Mouse (Mus musculus) MEL (cell line): ENCODE data around the gene Neurl4. TPM values are rescaled to one million over a fixed set of nuclear protein-coding genes. Genes with fewer than 3 reads are reported as not detected.

Source experiments
- DNase-seq: peaks from one replicate; pipeline ENCODE4 v3.0.0; 2011; ENCODE audit warnings: low read depth, low spot score
- H3K27ac ChIP-seq: 2 replicates; pipeline ENCODE4 v1.5.1; 2012; ENCODE audit warnings: low read depth, mild to moderate bottlenecking, control low read depth, low read length, moderate library complexity; ENCODE audit not compliant: control insufficient read depth
- H3K27me3 ChIP-seq, 2 experiments: fragments of 150-350 bp in 1 of 2; sonication (generic) in 1 of 2; 2 replicates each; pipeline ENCODE4 v1.6.1; 2012; ENCODE audit warnings: low read length in 2 of 2, mild to moderate bottlenecking in 2 of 2, improper control_type of control experiment in 1 of 2, moderate library complexity in 1 of 2; ENCODE audit not compliant: insufficient read depth in 2 of 2, control insufficient read depth in 1 of 2
- H3K36me3 ChIP-seq, 2 experiments: 2 replicates each; pipeline ENCODE4 v1.6.1; 2012 to 2014; ENCODE audit warnings: low read length in 2 of 2, improper control_type of control experiment in 1 of 2, inconsistent platforms in 1 of 2, mild to moderate bottlenecking in 1 of 2; ENCODE audit not compliant: insufficient read depth in 2 of 2, control insufficient read depth in 1 of 2
- H3K4me1 ChIP-seq, 2 experiments: fragments of 150-350 bp in 1 of 2; sonication (generic) in 1 of 2; 2 replicates each; pipeline ENCODE4 v1.6.1; 2012; ENCODE audit warnings: low read length in 2 of 2, improper control_type of control experiment in 1 of 2, mild to moderate bottlenecking in 1 of 2; ENCODE audit not compliant: insufficient read depth in 2 of 2, control insufficient read depth in 1 of 2
- H3K4me3 ChIP-seq, 2 experiments: fragments of 150-350 bp in 1 of 2; sonication (generic) in 1 of 2; 2 replicates each; pipeline ENCODE4 v1.5.1; 2012; ENCODE audit warnings: low read depth in 2 of 2, low read length in 2 of 2, mild to moderate bottlenecking in 2 of 2, moderate library complexity in 2 of 2, control low read depth in 1 of 2, improper control_type of control experiment in 1 of 2; ENCODE audit not compliant: control insufficient read depth in 1 of 2, insufficient read depth in 1 of 2
- H3K79me2 ChIP-seq: 2 replicates; pipeline ENCODE4 v1.6.1; 2012; ENCODE audit warnings: mild to moderate bottlenecking, low read length, moderate library complexity; ENCODE audit not compliant: control insufficient read depth, poor library complexity, insufficient read depth
- H3K9ac ChIP-seq: 2 replicates; pipeline ENCODE4 v1.6.1; 2012; ENCODE audit warnings: low read depth, mild to moderate bottlenecking, control low read depth, low read length, moderate library complexity; ENCODE audit not compliant: control insufficient read depth, poor library complexity, severe bottlenecking
- H3K9me3 ChIP-seq: fragments of 150-350 bp; sonication (generic); replicated peaks from 2 replicates; pipeline ENCODE4 v1.6.1; 2012; ENCODE audit warnings: mild to moderate bottlenecking, low read length, improper control_type of control experiment, moderate library complexity; ENCODE audit not compliant: insufficient read depth
- BHLHE40 ChIP-seq: IDR thresholded peaks from 2 replicates; pipeline ENCODE4 v1.6.1; 2012; ENCODE audit warnings: low read depth, mild to moderate bottlenecking, inconsistent platforms, low read length, improper control_type of control experiment, borderline replicate concordance
- CHD1 ChIP-seq: IDR thresholded peaks from 2 replicates; pipeline ENCODE4 v1.6.1; 2012; ENCODE audit warnings: low read depth, mild to moderate bottlenecking, inconsistent platforms, low read length, improper control_type of control experiment
- CHD2 ChIP-seq: IDR thresholded peaks from 2 replicates; pipeline ENCODE4 v1.6.1; 2011; ENCODE audit warnings: low read length, improper control_type of control experiment
- CTCF ChIP-seq, 3 experiments: IDR thresholded peaks in 2 of 3; conservative IDR thresholded peaks in 1 of 3; 2 replicates each; pipeline ENCODE4 v1.5.1; 2011 to 2012; ENCODE audit warnings: low read length in 3 of 3, low read depth in 2 of 3, mild to moderate bottlenecking in 2 of 3, improper control_type of control experiment in 1 of 3, inconsistent platforms in 1 of 3, mixed read lengths in 1 of 3, moderate library complexity in 1 of 3; ENCODE audit not compliant: control insufficient read depth in 1 of 3, insufficient read depth in 1 of 3, poor library complexity in 1 of 3, severe bottlenecking in 1 of 3
- E2F4 ChIP-seq: IDR thresholded peaks from 2 replicates; pipeline ENCODE4 v1.6.1; 2011; ENCODE audit warnings: low read depth, low read length, improper control_type of control experiment, borderline replicate concordance
- ELF1 ChIP-seq: IDR thresholded peaks from 2 replicates; pipeline ENCODE4 v1.6.1; 2014; ENCODE audit warnings: low read depth, mild to moderate bottlenecking, inconsistent platforms, low read length, improper control_type of control experiment, moderate library complexity
- EP300 ChIP-seq, 2 experiments: IDR thresholded peaks; 2 replicates each; pipeline ENCODE4 v1.6.1; 2011; ENCODE audit warnings: improper control_type of control experiment in 2 of 2, low read length in 2 of 2, low read depth in 1 of 2, mild to moderate bottlenecking in 1 of 2
- ETS1 ChIP-seq: IDR thresholded peaks from 2 replicates; pipeline ENCODE4 v1.6.1; 2012; ENCODE audit warnings: low read depth, mild to moderate bottlenecking, inconsistent platforms, low read length, improper control_type of control experiment, moderate library complexity
- GABPA ChIP-seq: IDR thresholded peaks from 2 replicates; pipeline ENCODE4 v1.6.1; 2012; ENCODE audit warnings: low read depth, mild to moderate bottlenecking, inconsistent platforms, low read length, improper control_type of control experiment, moderate library complexity
- GATA1 ChIP-seq: IDR thresholded peaks from 2 replicates; pipeline ENCODE4 v1.6.1; 2011; ENCODE audit warnings: low read depth, low read length, improper control_type of control experiment
- HCFC1 ChIP-seq: IDR thresholded peaks from 2 replicates; pipeline ENCODE4 v1.6.1; 2012; ENCODE audit warnings: low read depth, mild to moderate bottlenecking, inconsistent platforms, low read length, improper control_type of control experiment, moderate library complexity
- JUND ChIP-seq: IDR thresholded peaks from 2 replicates; pipeline ENCODE4 v1.6.1; 2011; ENCODE audit warnings: low read depth, mild to moderate bottlenecking, improper control_type of control experiment, low read length
- MAFK ChIP-seq: IDR thresholded peaks from 2 replicates; pipeline ENCODE4 v1.6.1; 2011; ENCODE audit warnings: low read depth, mild to moderate bottlenecking, low read length, improper control_type of control experiment, borderline replicate concordance
- MAX ChIP-seq: IDR thresholded peaks from 2 replicates; pipeline ENCODE4 v1.6.1; 2011; ENCODE audit warnings: low read length, improper control_type of control experiment
- MAZ ChIP-seq: IDR thresholded peaks from 2 replicates; pipeline ENCODE4 v1.6.1; 2012; ENCODE audit warnings: low read depth, mild to moderate bottlenecking, inconsistent platforms, low read length, improper control_type of control experiment
- MEF2A ChIP-seq: IDR thresholded peaks from 2 replicates; pipeline ENCODE4 v1.6.1; 2014; ENCODE audit warnings: low read depth, mild to moderate bottlenecking, inconsistent platforms, low read length, improper control_type of control experiment; ENCODE audit not compliant: poor library complexity, insufficient replicate concordance, severe bottlenecking; ENCODE audit errors: extremely low read depth
- MXI1 ChIP-seq: IDR thresholded peaks from 2 replicates; pipeline ENCODE4 v1.6.1; 2011; ENCODE audit warnings: mild to moderate bottlenecking, low read depth, low read length, improper control_type of control experiment
- MYC ChIP-seq: IDR thresholded peaks from 2 replicates; pipeline ENCODE4 v1.6.1; 2011; ENCODE audit warnings: low read depth, mild to moderate bottlenecking, low read length, improper control_type of control experiment, moderate library complexity
- NELFE ChIP-seq: IDR thresholded peaks from 2 replicates; pipeline ENCODE4 v1.6.1; 2011; ENCODE audit warnings: low read depth, low read length, improper control_type of control experiment
- NRF1 ChIP-seq: IDR thresholded peaks from 2 replicates; pipeline ENCODE4 v1.6.1; 2014; ENCODE audit warnings: low read depth, mild to moderate bottlenecking, inconsistent platforms, low read length, improper control_type of control experiment, moderate library complexity; ENCODE audit not compliant: poor library complexity, insufficient read depth, severe bottlenecking
- POLR2A ChIP-seq, 2 experiments: IDR thresholded peaks; 2 replicates each; pipeline ENCODE4 v1.6.1; 2011 to 2012; ENCODE audit warnings: low read length in 2 of 2, mild to moderate bottlenecking in 2 of 2, control low read depth in 1 of 2, improper control_type of control experiment in 1 of 2, low read depth in 1 of 2, moderate library complexity in 1 of 2; ENCODE audit not compliant: control insufficient read depth in 1 of 2, insufficient read depth in 1 of 2, poor library complexity in 1 of 2
- POLR2AphosphoS2 ChIP-seq: IDR thresholded peaks from 2 replicates; pipeline ENCODE4 v1.6.1; 2011; ENCODE audit warnings: low read length, improper control_type of control experiment
- POLR2AphosphoS5 ChIP-seq: IDR thresholded peaks from 2 replicates; pipeline ENCODE4 v1.6.1; 2012; ENCODE audit warnings: low read depth, borderline replicate concordance, mild to moderate bottlenecking, inconsistent platforms, low read length, moderate library complexity, mixed read lengths
- RAD21 ChIP-seq: IDR thresholded peaks from 2 replicates; pipeline ENCODE4 v1.6.1; 2011; ENCODE audit warnings: mild to moderate bottlenecking, low read depth, low read length, improper control_type of control experiment
- RCOR1 ChIP-seq: IDR thresholded peaks from 2 replicates; pipeline ENCODE4 v1.6.1; 2012; ENCODE audit warnings: low read depth, mild to moderate bottlenecking, inconsistent platforms, low read length, improper control_type of control experiment
- SIN3A ChIP-seq: IDR thresholded peaks from 2 replicates; pipeline ENCODE4 v1.6.1; 2012; ENCODE audit warnings: low read length, improper control_type of control experiment, inconsistent platforms
- TAL1 ChIP-seq: IDR thresholded peaks from 2 replicates; pipeline ENCODE4 v1.6.1; 2012; ENCODE audit warnings: mild to moderate bottlenecking, inconsistent platforms, low read length, moderate library complexity, mixed read lengths
- TBP ChIP-seq: IDR thresholded peaks from 2 replicates; pipeline ENCODE4 v1.8.0; 2011; ENCODE audit warnings: low read depth, low read length, improper control_type of control experiment
- TCF12 ChIP-seq: IDR thresholded peaks from 2 replicates; pipeline ENCODE4 v1.6.1; 2014; ENCODE audit warnings: low read depth, mild to moderate bottlenecking, inconsistent platforms, low read length, improper control_type of control experiment, moderate library complexity
- UBTF ChIP-seq: IDR thresholded peaks from 2 replicates; pipeline ENCODE4 v1.6.1; 2012; ENCODE audit warnings: low read depth, mild to moderate bottlenecking, inconsistent platforms, low read length, improper control_type of control experiment, moderate library complexity, borderline replicate concordance; ENCODE audit not compliant: insufficient read depth
- USF1 ChIP-seq: IDR thresholded peaks from 2 replicates; pipeline ENCODE4 v1.6.1; 2014; ENCODE audit warnings: low read depth, mild to moderate bottlenecking, inconsistent platforms, low read length, improper control_type of control experiment, moderate library complexity
- USF2 ChIP-seq, 2 experiments: IDR thresholded peaks; 2 replicates each; pipeline ENCODE4 v1.6.1; 2011 to 2012; ENCODE audit warnings: improper control_type of control experiment in 2 of 2, low read length in 2 of 2, borderline replicate concordance in 1 of 2, inconsistent platforms in 1 of 2, low read depth in 1 of 2, mild to moderate bottlenecking in 1 of 2; ENCODE audit not compliant: insufficient read depth in 1 of 2
- ZC3H11A ChIP-seq: IDR thresholded peaks from 2 replicates; pipeline ENCODE4 v1.6.1; 2012; ENCODE audit warnings: low read depth, mild to moderate bottlenecking, inconsistent platforms, low read length, improper control_type of control experiment
- ZKSCAN1 ChIP-seq: IDR thresholded peaks from 2 replicates; pipeline ENCODE4 v1.6.1; 2012; ENCODE audit warnings: low read depth, mild to moderate bottlenecking, inconsistent platforms, low read length, improper control_type of control experiment, moderate library complexity
- ZMIZ1 ChIP-seq: IDR thresholded peaks from 2 replicates; pipeline ENCODE4 v1.6.1; 2012; ENCODE audit warnings: low read depth, mild to moderate bottlenecking, inconsistent platforms, low read length, improper control_type of control experiment, moderate library complexity
- ZNF384 ChIP-seq: IDR thresholded peaks from 2 replicates; pipeline ENCODE4 v1.6.1; 2012; ENCODE audit warnings: low read depth, mild to moderate bottlenecking, inconsistent platforms, low read length, improper control_type of control experiment
- polyA plus RNA-seq, 2 experiments: library from polyadenylated mRNA; stranded (reverse) in 1 of 2; unstranded in 1 of 2; fragments of >175 nt in 1 of 2; fragments of >200 nt in 1 of 2; gene quantifications; 2 replicates each; pipeline versions ENCODE4 v1.2.1 to v1.2.4; 2012; ENCODE audit warnings: low replicate concordance in 2 of 2, low read depth in 1 of 2; ENCODE audit not compliant: insufficient read length in 2 of 2, insufficient read depth in 1 of 2, missing spikeins in 1 of 2
- total RNA-seq: library from RNA; depleted of rRNA; stranded (reverse); fragments of 300-350 nt; gene quantifications from 2 replicates; pipeline ENCODE4 v1.2.3, GENCODE M21; 2012

Neurl4 gene
- total and polyA plus RNA-seq, 3 experiments: 50.9 to 58.0 TPM; not detected in 1

- H3K27me3 ChIP-seq: no peaks in the 10 kb centered on the region
- H3K9me3 ChIP-seq: no peaks in the 10 kb centered on the region
- H3K79me2 ChIP-seq: no peaks in the 10 kb centered on the region
- H3K36me3 ChIP-seq: peaks cover 0 to 33% of the 10 kb centered on the region in 2 experiments; a peak in 2 of 4 replicates
- peaks cover 6 to 33% of the 10 kb centered on the region in 2 experiments; a peak in 3 of 4 replicates for H3K4me1 ChIP-seq
- no peak overlapping the region for H3K4me3 ChIP-seq
- DNase-seq: peak; percentile 87
- H3K27ac ChIP-seq: peak overlapping the region; percentile 74
- no peak overlapping the region for H3K9ac ChIP-seq
- TF ChIP-seq EP300 (IDR thresholded peaks at IDR 0.05; ENCODE audit: low read depth in 1 of 2, low read length in 2 of 2): peak; percentile 74 to 94
- no peak for TF ChIP-seq ZMIZ1
- peak; percentile 67 for TF ChIP-seq HCFC1
- TF ChIP-seq ZC3H11A: 0 out of 2 replicates have a peak, but pooled peaks have one; percentile 12
- peak; percentile 99 for TF ChIP-seq GATA1
- no peak for TF ChIP-seq CTCF (IDR thresholded peaks at IDR 0.05 in 2 of 3, conservative IDR thresholded peaks at IDR 0.05 in 1 of 3; ENCODE audit: control insufficient read depth in 1 of 3, insufficient read depth in 1 of 3, low read depth in 2 of 3, low read length in 3 of 3, poor library complexity in 1 of 3, severe bottlenecking in 1 of 3)
- peak; percentile 72; the same call in 1 of the 2 replicates for TF ChIP-seq MAZ
- peak; percentile 33; the same call in 1 of the 2 replicates for TF ChIP-seq NELFE
- peak in 1 of 2 experiments; percentile 29; a peak in 1 of 4 replicates for TF ChIP-seq POLR2A (IDR thresholded peaks at IDR 0.05; ENCODE audit: control insufficient read depth in 1 of 2, insufficient read depth in 1 of 2, low read depth in 1 of 2, low read length in 2 of 2, poor library complexity in 1 of 2)
- no peak for TF ChIP-seq MEF2A
- peak; percentile 60; the same call in 1 of the 2 replicates for TF ChIP-seq MAX
- 0 out of 2 replicates have a peak, but pooled peaks have one; percentile 35 for TF ChIP-seq ELF1
- no peak for TF ChIP-seq CHD1
- TF ChIP-seq CHD2: no peak
- no peak for TF ChIP-seq POLR2AphosphoS2
- TF ChIP-seq TCF12: peak; percentile 42; the same call in 1 of the 2 replicates
- TF ChIP-seq ETS1: peak; percentile 90
- peak; percentile 91 for TF ChIP-seq RCOR1
- TF ChIP-seq RAD21: no peak
- TF ChIP-seq E2F4: no peak
- TF ChIP-seq MYC: peak; percentile 84; the same call in 1 of the 2 replicates
- TF ChIP-seq SIN3A: peak; percentile 90
- TF ChIP-seq ZNF384: peak; percentile 99
- TF ChIP-seq MAFK: no peak
- peak; percentile 44 for TF ChIP-seq USF1
- no peak for TF ChIP-seq JUND
- 0 out of 2 replicates have a peak, but pooled peaks have one; percentile 5 for TF ChIP-seq NRF1
- no peak for TF ChIP-seq POLR2AphosphoS5
- TF ChIP-seq BHLHE40: peak; percentile 66; the same call in 1 of the 2 replicates
- no peak for TF ChIP-seq UBTF
- TF ChIP-seq TAL1: no peak
- TF ChIP-seq GABPA: no peak
- TF ChIP-seq TBP: no peak
- no peak for TF ChIP-seq USF2 (IDR thresholded peaks at IDR 0.05; ENCODE audit: borderline replicate concordance in 1 of 2, insufficient read depth in 1 of 2, low read depth in 1 of 2, low read length in 2 of 2)
- peak; percentile 70 for TF ChIP-seq MXI1
- TF ChIP-seq ZKSCAN1: peak; percentile 87; the same call in 1 of the 2 replicates
Measured at GRCm38 (mm10) chr11:69929712-69930111, 28.8 kb downstream of the Neurl4 start.
